Mouse (Mus musculus) heart, embryonic 12.5 days (tissue): ENCODE measurements around the gene Ncapg. TPM values are rescaled to one million over a fixed set of nuclear protein-coding genes. Genes with fewer than 3 reads are reported as not detected.

Experiments used
- ATAC-seq: fragments of 200-750 bp; cut with Nextera tagmentation; 2 replicates; pipeline ENCODE4 v1.8.0; 2017; ENCODE audit warnings: moderate TSS enrichment, moderate library complexity; ENCODE audit not compliant: insufficient number of reproducible peaks, low FRiP score
- H3K27ac ChIP-seq: fragments of 300-500 bp; sonication (generic); 2 replicates; pipeline ENCODE4 v1.5.1; 2016; ENCODE audit warnings: mild to moderate bottlenecking, moderate library complexity; ENCODE audit not compliant: poor library complexity, severe bottlenecking
- H3K27me3 ChIP-seq: fragments of 300-500 bp; sonication (generic); replicated peaks from 2 replicates; pipeline ENCODE4 v1.6.1; 2016; ENCODE audit warnings: mild to moderate bottlenecking, moderate library complexity
- H3K36me3 ChIP-seq: fragments of 300-500 bp; sonication (generic); 2 replicates; pipeline ENCODE4 v1.6.1; 2016; ENCODE audit warnings: mild to moderate bottlenecking, moderate library complexity
- H3K4me1 ChIP-seq: fragments of 300-500 bp; sonication (generic); replicated peaks from 2 replicates; pipeline ENCODE4 v1.6.1; 2016; ENCODE audit warnings: mild to moderate bottlenecking
- H3K4me2 ChIP-seq: fragments of 300-500 bp; sonication (generic); 2 replicates; pipeline ENCODE4 v1.6.1; 2016; ENCODE audit warnings: mild to moderate bottlenecking, moderate library complexity
- H3K4me3 ChIP-seq: fragments of 300-500 bp; sonication (generic); 2 replicates; pipeline ENCODE4 v1.5.1; 2016; ENCODE audit warnings: mild to moderate bottlenecking
- H3K9ac ChIP-seq: fragments of 300-500 bp; sonication (generic); 2 replicates; pipeline ENCODE4 v1.6.1; 2016; ENCODE audit warnings: mild to moderate bottlenecking, moderate library complexity
- H3K9me3 ChIP-seq: fragments of 300-500 bp; sonication (generic); replicated peaks from 2 replicates; pipeline ENCODE4 v1.6.1; 2016; ENCODE audit warnings: mild to moderate bottlenecking, moderate library complexity
- WGBS: fragments of 180-500 bp; shearing (Covaris S2); methylation state at CpG from one replicate; pipeline ENCODE4 v1.1.7; 2016; 5-methylcytosine and 5-hydroxymethylcytosine counted together
- polyA plus RNA-seq: library from polyadenylated mRNA; unstranded; fragments of >200 nt; fragmentation: Nextera tagmentation; extraction: Ambion mirVana; gene quantifications from 2 replicates; pipeline ENCODE4 v1.2.1, GENCODE M21; 2016

The Ncapg gene
- polyA plus RNA-seq, 1 experiment from 2014 or later: 39.6 TPM

DNA sequence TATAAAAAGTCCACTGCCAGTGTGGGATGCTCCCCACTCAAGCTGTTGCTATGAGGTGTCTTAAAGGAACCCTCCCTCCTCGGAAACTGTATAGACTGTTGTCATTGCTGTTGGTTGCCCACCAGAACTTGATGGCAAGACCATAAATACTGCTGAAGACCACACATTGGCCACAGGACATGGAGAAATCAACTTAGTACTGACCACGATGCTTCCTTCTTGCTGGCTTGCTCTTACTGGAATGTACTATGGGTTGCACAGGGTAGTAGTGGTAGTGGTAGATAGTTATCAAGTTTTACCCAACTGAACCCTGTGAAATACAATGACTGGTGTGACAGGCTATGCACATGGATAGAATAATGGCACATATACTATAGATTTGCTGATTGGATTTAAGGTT lies 37.1 kb downstream of the Ncapg start:
- 85% methylated on average over 2 of the region's 2 CpGs for WGBS
- no peaks in the 10 kb centered on the region for H3K27me3 ChIP-seq
- H3K4me3 ChIP-seq: no peak overlapping the region
- no peak overlapping the region for H3K4me2 ChIP-seq
- no peak for ATAC-seq
- no peak overlapping the region for H3K9ac ChIP-seq
- H3K4me1 ChIP-seq: no peaks in the 10 kb centered on the region
- H3K27ac ChIP-seq: no peak overlapping the region
- H3K36me3 ChIP-seq: peaks cover 21% of the 10 kb centered on the region
- H3K9me3 ChIP-seq: no peaks in the 10 kb centered on the region

DNA sequence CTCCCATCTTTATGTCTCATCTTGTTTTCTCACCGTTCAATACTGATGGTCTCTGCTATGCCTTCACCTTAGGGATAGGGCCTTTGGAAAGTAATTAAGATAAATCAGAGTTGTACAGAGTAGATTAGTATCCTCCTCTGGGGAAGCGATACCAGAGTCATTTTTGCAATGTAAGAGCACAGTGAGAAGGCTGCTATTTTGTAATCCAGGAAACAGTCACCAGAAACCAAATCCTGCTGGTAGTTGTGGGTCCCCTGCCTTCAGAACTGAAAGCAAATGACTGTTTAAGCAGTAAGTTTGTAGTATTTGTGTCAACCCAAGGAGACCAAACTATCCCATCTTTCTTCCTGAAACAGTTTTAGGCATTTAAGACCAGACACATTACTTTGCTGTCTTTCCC lies 39.9 kb downstream of the Ncapg start:
- no peak overlapping the region for H3K4me3 ChIP-seq

DNA sequence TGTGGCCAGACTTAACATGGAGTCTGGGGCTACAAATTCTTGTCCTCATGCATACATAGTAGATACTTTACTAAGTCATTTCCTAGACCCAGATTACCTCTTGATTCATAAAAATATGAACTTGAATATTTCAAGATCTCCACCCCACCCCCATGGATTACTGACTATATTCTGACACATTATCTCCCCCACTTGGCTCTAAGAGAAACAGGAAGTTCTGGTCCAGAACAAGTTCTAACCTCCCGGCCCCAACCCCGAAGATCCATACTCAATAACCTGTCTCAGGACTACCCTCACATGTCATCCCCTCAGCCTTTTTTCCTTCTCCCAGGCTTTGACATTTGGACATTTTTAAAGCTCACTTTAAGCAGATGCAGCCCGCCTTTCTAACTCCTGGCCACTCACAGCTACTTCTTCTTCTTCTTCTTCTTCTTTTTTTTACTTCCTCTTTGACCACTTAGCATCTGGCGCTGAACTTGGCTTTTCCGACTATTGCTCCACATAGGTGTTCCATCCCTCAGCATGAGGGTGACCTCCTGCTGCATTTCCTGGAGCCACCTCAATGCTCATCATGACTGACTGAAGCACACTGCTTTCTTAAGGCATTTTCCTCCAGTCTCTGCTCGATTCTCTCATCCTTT lies 49.2 kb downstream of the Ncapg start:
- H3K36me3 ChIP-seq: no peaks in the 10 kb centered on the region
- H3K9ac ChIP-seq: no peak overlapping the region
- 80% methylated on average over 6 of the region's 6 CpGs for WGBS
- no peak for ATAC-seq
- no peaks in the 10 kb centered on the region for H3K9me3 ChIP-seq
- H3K4me2 ChIP-seq: no peak overlapping the region
- no peak overlapping the region for H3K27ac ChIP-seq
- no peaks in the 10 kb centered on the region for H3K4me1 ChIP-seq
- no peaks in the 10 kb centered on the region for H3K27me3 ChIP-seq
- H3K4me3 ChIP-seq: no peak overlapping the region

More for the DNA sequence above, 39.9 kb downstream of the Ncapg start:
- Histone ChIP-seq H3K27ac (no peak overlapping the region), H3K9me3 (no peaks in the 10 kb centered on the region), H3K27me3 (no peaks in the 10 kb centered on the region), H3K4me1 (no peaks in the 10 kb centered on the region), H3K4me2 (no peak overlapping the region), H3K9ac (no peak overlapping the region), H3K36me3 (peaks cover 21% of the 10 kb centered on the region)
- 91% methylated on average over 2 of the region's 2 CpGs for WGBS
- ATAC-seq: no peak

DNA sequence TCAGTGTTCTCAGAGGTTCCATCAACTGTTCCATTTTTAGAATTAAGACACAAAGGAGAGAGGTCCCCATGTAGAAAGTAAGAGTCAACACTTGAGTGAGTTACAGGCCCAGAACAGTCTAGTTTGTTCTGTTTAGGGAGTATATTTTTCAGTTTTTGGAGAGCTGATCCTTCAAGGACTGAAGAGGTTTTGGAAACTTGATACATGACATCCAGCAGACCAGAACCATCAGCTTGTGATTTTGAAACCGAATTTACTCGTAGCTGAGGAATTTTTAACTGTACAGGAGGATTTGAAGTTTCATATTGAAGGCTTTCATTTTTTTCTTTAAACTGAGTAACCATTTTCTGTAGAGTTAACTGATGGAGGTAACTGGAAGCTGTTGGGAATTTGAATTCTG lies 64.0 kb downstream of the Ncapg start:
- WGBS: 76% methylated on average over 2 of the region's 2 CpGs
- ATAC-seq: no peak
- no peaks in the 10 kb centered on the region for H3K9me3 ChIP-seq

DNA sequence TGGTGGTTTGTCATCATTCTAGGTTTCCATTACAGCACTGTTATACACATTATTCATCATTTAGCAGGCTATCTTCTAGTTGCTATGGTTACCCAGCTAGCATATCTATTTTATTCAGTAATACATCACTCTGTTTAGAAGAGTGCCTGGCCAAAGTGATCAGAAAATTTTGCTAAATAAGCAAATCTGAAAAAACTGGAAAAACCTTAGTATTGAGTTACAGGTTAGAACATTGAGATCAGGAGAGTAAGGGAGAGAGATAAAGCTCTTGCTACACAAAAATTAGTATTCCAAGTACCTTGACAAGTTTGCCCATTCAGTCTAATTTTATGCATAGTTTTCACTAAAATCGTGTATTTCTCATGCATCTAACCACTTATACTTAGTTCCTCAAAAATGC lies 68.2 kb downstream of the Ncapg start:
- Histone ChIP-seq H3K36me3 (peaks cover 19% of the 10 kb centered on the region), H3K27me3 (no peaks in the 10 kb centered on the region), H3K9ac (no peak overlapping the region), H3K4me3 (no peak overlapping the region), H3K9me3 (no peaks in the 10 kb centered on the region), H3K4me1 (no peaks in the 10 kb centered on the region), H3K4me2 (no peak overlapping the region), H3K27ac (no peak overlapping the region)
- no peak for ATAC-seq
- 88% methylated on average over 1 of the region's 1 CpGs for WGBS

More for the DNA sequence above, 64.0 kb downstream of the Ncapg start:
- H3K9ac ChIP-seq: no peak overlapping the region
- no peaks in the 10 kb centered on the region for H3K4me1 ChIP-seq
- H3K4me3 ChIP-seq: no peak overlapping the region
- peaks cover 19% of the 10 kb centered on the region; the same call in 1 of the 2 replicates for H3K36me3 ChIP-seq
- no peaks in the 10 kb centered on the region for H3K27me3 ChIP-seq
- no peak overlapping the region for H3K27ac ChIP-seq
- no peak overlapping the region for H3K4me2 ChIP-seq

Other genes with a start within 250 kb of the Ncapg start
- gene Qdpr, start 219.7 kb upstream of the Ncapg start, polyA plus RNA-seq: 83.9 and 89.1 TPM in 2 replicates
- not detected in 2 replicates for gene Clrn2, start 216.2 kb upstream of the Ncapg start, polyA plus RNA-seq
- 72.5 and 73.7 TPM in 2 replicates for gene Lap3, start 176.5 kb upstream of the Ncapg start, polyA plus RNA-seq
- gene Med28, start 149.7 kb upstream of the Ncapg start, polyA plus RNA-seq: 183 TPM in 2 replicates
- 0.23 and 0.28 TPM in 2 replicates for gene Fam184b, start 30.3 kb upstream of the Ncapg start, polyA plus RNA-seq
- 23.7 and 25.1 TPM in 2 replicates for gene Lcorl, start 187.7 kb downstream of the Ncapg start, polyA plus RNA-seq